Mouse (Mus musculus): ENCODE results near the gene Rbm17. TPM values are rescaled to one million over a fixed set of nuclear protein-coding genes. Genes with fewer than 3 reads are reported as not detected.

Gene Rbm17
- polyA plus RNA-seq, 1 experiment, result 123 TPM

DNA sequence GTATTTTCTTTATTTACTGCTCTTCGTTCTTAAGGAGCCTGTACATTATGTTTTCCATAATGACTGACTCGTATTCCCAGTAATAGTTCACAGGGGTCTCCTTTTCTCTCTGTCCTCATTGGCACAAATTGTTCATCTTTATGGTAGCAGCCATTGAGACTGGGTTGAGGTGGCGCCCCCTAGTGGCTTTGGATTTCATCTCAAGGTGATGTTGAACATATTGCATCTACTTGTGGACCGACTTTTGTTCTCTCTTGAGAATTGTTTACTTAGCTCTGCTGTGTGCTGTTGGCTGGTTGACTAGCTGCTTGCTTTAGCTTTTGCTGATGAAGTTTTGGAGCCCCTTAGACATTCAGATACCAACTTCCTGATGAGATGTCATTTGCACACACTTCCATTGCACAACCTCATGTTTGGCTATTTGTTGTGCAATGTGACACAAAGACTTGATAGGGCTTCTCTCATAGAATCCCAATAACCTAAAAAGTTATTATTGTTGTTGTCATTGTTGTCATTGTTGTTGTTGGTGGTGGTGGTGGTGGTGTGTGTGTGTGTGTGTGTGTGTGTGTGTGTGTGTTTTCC lies 36.1 kb downstream of the Rbm17 start:
- no peaks in the 10 kb centered on the region for H3K36me3 ChIP-seq (replicated peaks; ENCODE audit: low read length)
- TF ChIP-seq FLI1 (IDR thresholded peaks at IDR 0.05; ENCODE audit: low read length), result no peak
- peaks cover 48% of the 10 kb centered on the region for H3K4me1 ChIP-seq
- no peak overlapping the region for H3K4me3 ChIP-seq (replicated peaks)
- no peaks in the 10 kb centered on the region for H3K27me3 ChIP-seq (replicated peaks)
- H3K9me3 ChIP-seq, result no peaks in the 10 kb centered on the region

DNA sequence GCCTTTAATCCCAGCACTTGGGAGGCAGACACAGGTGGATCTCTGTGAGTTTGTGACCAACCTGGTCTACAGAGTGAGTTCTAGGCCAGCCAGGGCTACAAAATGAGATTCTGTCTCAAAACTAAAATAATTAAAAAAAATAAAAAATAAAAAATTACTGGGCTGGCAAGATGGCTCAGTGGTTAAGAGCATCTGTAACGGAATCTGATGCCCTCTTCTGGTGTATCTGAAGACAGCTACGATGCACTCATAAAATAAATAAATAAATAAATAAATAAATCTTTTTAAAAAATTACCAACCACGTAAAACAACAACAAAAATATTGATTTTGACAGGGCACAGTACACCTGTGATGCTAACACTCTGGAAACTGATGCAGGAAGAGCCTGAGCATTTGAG lies 37.1 kb downstream of the Rbm17 start:
- no peaks in the 10 kb centered on the region for H3K27me3 ChIP-seq (replicated peaks)
- no peak for TF ChIP-seq GATA1 (IDR thresholded peaks at IDR 0.05; ENCODE audit: borderline replicate concordance, low read length)
- TF ChIP-seq FLI1 (IDR thresholded peaks at IDR 0.05; ENCODE audit: low read length), result no peak
- no peaks in the 10 kb centered on the region for H3K36me3 ChIP-seq (replicated peaks; ENCODE audit: low read length)
- H3K4me3 ChIP-seq (replicated peaks), result no peak overlapping the region
- H3K9me3 ChIP-seq, result no peaks in the 10 kb centered on the region
- H3K4me1 ChIP-seq, result peaks cover 50% of the 10 kb centered on the region

DNA sequence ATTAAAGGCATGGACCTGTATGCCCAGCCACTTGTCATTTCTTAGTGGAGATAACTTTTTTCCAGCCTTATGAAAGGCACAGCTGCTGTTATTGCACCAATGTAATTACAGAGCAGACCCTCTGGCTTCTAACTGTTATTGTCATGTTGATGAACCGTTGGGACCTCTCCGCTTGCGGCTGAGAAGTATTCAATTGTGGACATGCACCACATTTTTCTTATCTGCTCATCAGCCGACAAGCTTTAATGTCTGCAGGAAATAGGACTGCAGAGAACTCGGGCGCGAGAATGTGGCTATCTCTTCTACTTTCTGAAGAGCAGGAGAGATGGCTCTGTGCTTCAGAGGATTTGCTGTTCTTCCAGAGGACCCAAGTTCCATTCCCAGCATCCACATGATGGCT lies 37.7 kb downstream of the Rbm17 start:
- Histone ChIP-seq H3K27me3 (replicated peaks) (no peaks in the 10 kb centered on the region), H3K4me3 (replicated peaks) (no peak overlapping the region), H3K9me3 (no peaks in the 10 kb centered on the region), H3K36me3 (replicated peaks; ENCODE audit: low read length) (no peaks in the 10 kb centered on the region), H3K4me1 (peaks cover 54% of the 10 kb centered on the region)
- no peak for TF ChIP-seq FLI1 (IDR thresholded peaks at IDR 0.05; ENCODE audit: low read length)
- TF ChIP-seq GATA1 (IDR thresholded peaks at IDR 0.05; ENCODE audit: borderline replicate concordance, low read length), result no peak

DNA sequence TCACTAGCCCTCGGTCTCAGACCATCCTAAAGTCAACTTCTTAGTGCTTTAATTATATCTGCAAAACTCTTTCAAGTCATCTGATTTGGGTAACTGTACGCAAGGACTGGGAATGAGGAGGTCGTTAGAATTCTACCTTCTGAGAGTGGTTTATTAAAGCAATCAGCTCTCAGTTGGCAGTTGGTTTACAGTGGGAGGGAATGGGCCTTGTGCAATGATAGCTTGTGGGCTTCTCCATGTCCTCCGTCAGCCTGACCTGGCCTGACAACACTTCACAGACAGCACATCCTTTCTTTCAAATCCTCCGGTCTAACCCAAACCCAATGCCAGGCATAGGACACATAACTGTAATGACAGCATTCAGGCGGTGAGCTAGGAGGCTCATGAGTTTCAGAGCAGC lies 39.2 kb downstream of the Rbm17 start:
- H3K4me1 ChIP-seq, result peaks cover 56% of the 10 kb centered on the region
- no peaks in the 10 kb centered on the region for H3K9me3 ChIP-seq
- H3K36me3 ChIP-seq (replicated peaks; ENCODE audit: low read length), result no peaks in the 10 kb centered on the region
- H3K27me3 ChIP-seq (replicated peaks), result no peaks in the 10 kb centered on the region
- no peak overlapping the region for H3K4me3 ChIP-seq (replicated peaks)
- TF ChIP-seq FLI1 (IDR thresholded peaks at IDR 0.05; ENCODE audit: low read length), result no peak
- TF ChIP-seq GATA1 (IDR thresholded peaks at IDR 0.05; ENCODE audit: borderline replicate concordance, low read length), result no peak

DNA sequence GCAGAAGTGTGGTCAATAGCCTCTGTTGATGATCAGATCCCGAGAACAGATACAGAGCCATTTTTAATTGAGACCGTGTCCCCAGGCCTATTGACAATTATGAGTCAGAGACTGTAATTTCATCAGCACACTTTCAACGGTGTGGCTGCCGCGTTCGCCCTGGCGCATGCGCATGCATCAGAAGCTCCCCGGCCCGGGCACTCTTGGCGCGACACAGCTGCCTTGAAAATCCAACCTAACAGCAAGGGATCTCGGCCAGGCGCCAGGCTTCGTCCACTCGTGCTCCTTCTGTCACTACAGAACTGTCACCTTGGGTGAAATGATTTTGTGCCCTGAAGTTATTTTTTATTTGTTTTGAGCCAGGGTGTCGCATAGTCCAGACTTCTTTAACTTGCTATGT lies 40.7 kb downstream of the Rbm17 start:
- Histone ChIP-seq H3K4me1 (peaks cover 55% of the 10 kb centered on the region), H3K9me3 (no peaks in the 10 kb centered on the region), H3K4me3 (replicated peaks) (no peak overlapping the region), H3K36me3 (replicated peaks; ENCODE audit: low read length) (no peaks in the 10 kb centered on the region), H3K27me3 (replicated peaks) (peaks cover 2% of the 10 kb centered on the region)
- TF ChIP-seq FLI1 (IDR thresholded peaks at IDR 0.05; ENCODE audit: low read length) (no peak), GATA1 (IDR thresholded peaks at IDR 0.05; ENCODE audit: borderline replicate concordance, low read length) (no peak)

DNA sequence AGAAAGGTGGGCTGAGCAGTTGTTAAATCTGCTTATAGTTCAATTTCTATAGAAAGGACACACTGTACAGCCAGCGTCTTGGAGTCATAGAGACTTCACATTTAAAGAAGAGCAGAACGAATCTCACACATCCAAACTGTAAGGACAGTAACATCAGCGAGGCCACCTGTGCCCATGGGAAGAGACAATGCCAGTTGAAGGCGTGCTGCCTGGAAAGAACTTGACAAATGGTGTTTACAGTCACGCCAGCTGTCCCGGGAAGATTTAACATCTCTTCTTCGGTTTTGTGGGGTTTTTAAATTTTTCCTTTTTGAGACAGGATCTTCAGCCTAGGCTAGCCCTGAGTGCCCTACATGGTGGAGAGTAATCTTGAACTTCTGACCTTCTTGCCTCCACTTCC lies 45.3 kb downstream of the Rbm17 start:
- peaks cover 26% of the 10 kb centered on the region for H3K4me1 ChIP-seq
- H3K9me3 ChIP-seq, result no peaks in the 10 kb centered on the region
- no peak for TF ChIP-seq FLI1 (IDR thresholded peaks at IDR 0.05; ENCODE audit: low read length)
- TF ChIP-seq GATA1 (IDR thresholded peaks at IDR 0.05; ENCODE audit: borderline replicate concordance, low read length), result no peak
- no peaks in the 10 kb centered on the region for H3K36me3 ChIP-seq (replicated peaks; ENCODE audit: low read length)
- H3K27me3 ChIP-seq (replicated peaks), result peaks cover 2% of the 10 kb centered on the region
- no peak overlapping the region for H3K4me3 ChIP-seq (replicated peaks)

DNA sequence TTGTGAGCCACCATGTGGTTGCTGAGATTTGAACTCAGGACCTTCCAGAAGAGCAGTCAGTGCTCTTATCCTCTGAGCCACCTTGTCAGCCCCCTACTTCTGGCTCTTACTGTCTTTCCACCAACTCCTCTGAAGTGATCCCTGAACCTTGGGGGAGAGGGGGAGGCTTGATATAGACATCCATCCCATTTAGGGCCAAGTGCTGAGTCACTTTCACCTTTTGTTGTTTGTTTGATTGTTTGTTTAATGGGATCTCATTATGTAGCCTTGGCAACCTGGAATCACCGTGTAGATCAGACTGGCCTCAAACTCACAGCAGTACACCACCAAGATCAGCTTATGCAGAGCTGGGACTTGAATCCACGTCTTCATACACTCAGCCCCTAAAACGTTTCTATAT lies 46.7 kb downstream of the Rbm17 start:
- H3K36me3 ChIP-seq (replicated peaks; ENCODE audit: low read length), result no peaks in the 10 kb centered on the region
- no peak for TF ChIP-seq GATA1 (IDR thresholded peaks at IDR 0.05; ENCODE audit: borderline replicate concordance, low read length)
- TF ChIP-seq FLI1 (IDR thresholded peaks at IDR 0.05; ENCODE audit: low read length), result no peak
- H3K4me3 ChIP-seq (replicated peaks), result no peak overlapping the region

DNA sequence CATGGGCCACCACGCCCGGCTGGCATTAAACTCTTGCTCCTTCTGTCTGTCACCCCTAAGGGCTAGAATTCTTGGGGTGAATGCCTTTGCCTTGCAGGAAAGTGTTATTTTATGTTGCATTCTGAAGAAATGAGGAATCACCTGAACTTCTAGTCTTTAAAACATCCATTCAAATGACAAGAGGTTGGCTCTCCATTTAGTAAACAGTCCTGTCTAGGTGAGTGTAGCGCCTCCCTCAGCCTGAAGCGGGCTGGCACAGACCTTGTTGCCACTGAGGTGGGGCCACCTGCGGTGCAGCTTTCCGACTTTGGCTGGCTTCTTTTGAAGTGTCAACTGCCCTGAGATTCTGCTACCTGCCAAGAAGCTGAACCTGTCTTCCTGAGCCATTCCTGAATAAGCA lies 48.6 kb downstream of the Rbm17 start:
- Histone ChIP-seq H3K27me3 (replicated peaks) (peaks cover 2% of the 10 kb centered on the region), H3K9me3 (no peaks in the 10 kb centered on the region), H3K36me3 (replicated peaks; ENCODE audit: low read length) (peaks cover 5% of the 10 kb centered on the region), H3K4me3 (replicated peaks) (no peak overlapping the region), H3K4me1 (peaks cover 42% of the 10 kb centered on the region)
- TF ChIP-seq FLI1 (IDR thresholded peaks at IDR 0.05; ENCODE audit: low read length), result no peak
- TF ChIP-seq GATA1 (IDR thresholded peaks at IDR 0.05; ENCODE audit: borderline replicate concordance, low read length), result no peak

More for the DNA sequence above, 46.7 kb downstream of the Rbm17 start:
- H3K4me1 ChIP-seq, result peaks cover 29% of the 10 kb centered on the region
- H3K27me3 ChIP-seq (replicated peaks), result peaks cover 2% of the 10 kb centered on the region
- H3K9me3 ChIP-seq, result no peaks in the 10 kb centered on the region

DNA sequence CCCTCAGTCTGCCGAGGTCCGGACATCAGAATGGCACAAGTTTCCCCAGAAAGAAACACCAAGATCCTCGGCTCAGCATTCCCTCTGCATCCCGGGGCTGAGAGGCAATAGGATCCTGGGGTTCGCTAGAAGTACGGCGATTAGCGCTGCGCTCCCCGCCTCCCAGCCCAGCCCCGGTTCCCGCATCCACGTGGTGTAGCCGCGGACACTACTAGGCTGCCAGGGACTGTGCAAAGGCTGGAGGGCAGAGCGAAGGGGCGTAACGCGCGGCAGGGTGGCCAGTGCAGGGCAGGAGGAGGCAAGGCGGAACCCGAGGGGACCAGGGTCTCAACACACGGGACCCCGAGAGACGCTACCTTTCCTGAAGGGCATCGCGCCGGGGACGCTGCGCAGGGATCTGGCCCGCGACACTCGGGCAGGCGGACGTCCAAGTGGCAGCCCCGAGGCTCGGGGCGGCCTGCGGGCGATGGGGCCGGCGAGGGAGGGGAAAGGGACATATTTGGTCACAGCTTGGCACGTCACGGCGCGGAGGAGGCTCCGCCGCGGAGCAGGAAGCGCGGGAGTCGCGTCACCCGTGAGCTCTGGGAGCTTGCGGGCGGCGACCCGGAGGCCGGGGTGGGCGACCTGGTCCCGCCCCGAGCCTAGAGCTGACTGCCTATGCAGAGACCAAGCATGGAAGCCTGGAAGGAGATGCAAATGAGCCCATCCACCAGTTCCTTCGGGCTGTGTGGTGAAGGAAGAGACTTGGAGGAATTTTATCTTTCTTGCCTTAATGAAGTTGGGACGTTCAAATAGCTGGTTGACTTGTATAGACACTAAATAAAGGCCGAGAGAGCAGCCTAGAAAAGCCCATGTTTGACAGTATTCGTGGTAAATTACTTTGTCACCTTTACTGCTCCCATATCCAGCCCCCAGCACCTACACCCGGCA lies 50.2 kb downstream of the Rbm17 start, which contains the start of gene Pfkfb3:
Pfkfb3 (minus strand) TSS at position 607 of the 930 bp plus-strand sequence.
- H3K27me3 ChIP-seq (replicated peaks), result no peaks in the 10 kb centered on the region
- H3K9me3 ChIP-seq, result no peaks in the 10 kb centered on the region
- peak within 1 kb of the TSS; percentile 100 for H3K4me3 ChIP-seq (replicated peaks)
- peaks cover 14% of the 10 kb centered on the region for H3K36me3 ChIP-seq (replicated peaks; ENCODE audit: low read length)
- TF ChIP-seq FLI1 (IDR thresholded peaks at IDR 0.05; ENCODE audit: low read length) (no peak), GATA1 (IDR thresholded peaks at IDR 0.05; ENCODE audit: borderline replicate concordance, low read length) (no peak)
- peaks cover 58% of the 10 kb centered on the region for H3K4me1 ChIP-seq

DNA sequence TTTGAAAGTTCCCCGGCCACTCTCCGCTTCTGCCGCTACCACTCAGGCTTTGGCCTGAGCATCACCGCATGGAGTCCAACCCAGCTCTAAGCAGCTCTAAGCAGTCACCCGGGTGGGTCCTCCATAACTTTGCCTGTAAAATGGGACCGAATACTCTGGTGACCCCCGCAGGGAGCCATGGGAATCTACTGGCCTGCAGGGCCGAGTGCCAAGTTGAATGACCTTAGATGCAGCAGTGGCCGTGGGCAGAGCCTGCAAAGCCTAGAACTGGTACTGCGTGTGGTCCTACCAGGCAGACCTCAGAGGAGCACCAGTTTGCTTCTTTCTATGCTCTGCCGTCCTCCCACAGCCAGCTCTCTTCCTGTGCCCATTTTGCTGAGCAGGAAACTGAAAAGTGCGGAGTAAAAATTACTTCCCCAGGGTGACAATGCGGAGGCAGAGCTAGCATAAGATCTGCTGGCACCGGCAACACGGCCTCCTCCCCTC lies 50.9 kb downstream of the Rbm17 start:
- Histone ChIP-seq H3K9me3 (no peaks in the 10 kb centered on the region), H3K27me3 (replicated peaks) (no peaks in the 10 kb centered on the region), H3K4me1 (peaks cover 63% of the 10 kb centered on the region), H3K4me3 (replicated peaks) (peak overlapping the region; percentile 100), H3K36me3 (replicated peaks; ENCODE audit: low read length) (peaks cover 14% of the 10 kb centered on the region)
- TF ChIP-seq FLI1 (IDR thresholded peaks at IDR 0.05; ENCODE audit: low read length), result no peak
- TF ChIP-seq GATA1 (IDR thresholded peaks at IDR 0.05; ENCODE audit: borderline replicate concordance, low read length), result no peak

All from megakaryocyte, embryonic 14.5 days (primary cell).